Mouse (Mus musculus) liver, embryonic 14.5 days (tissue): ENCODE results near the gene Usp13. TPM values are rescaled to one million over a fixed set of nuclear protein-coding genes. Genes with fewer than 3 reads are reported as not detected.
A peak's percentile ranks its signal among the peaks of the same experiment; 100 is the strongest.

Experiments
- ATAC-seq: fragments of 200-750 bp; cut with Nextera tagmentation; 2 replicates; pipeline ENCODE4 v1.8.0; 2017; ENCODE audit warnings: moderate number of reproducible peaks, mild to moderate bottlenecking, moderate library complexity; ENCODE audit not compliant: insufficient read depth
- DNase-seq, 3 experiments: peaks; one replicate each; pipeline ENCODE4 v3.0.0-alpha.2; 2012 to 2013; ENCODE audit warnings: low read depth in 3 of 3, low spot score in 3 of 3
- H3K27ac ChIP-seq: fragments of 300-500 bp; sonication (generic); 2 replicates; pipeline ENCODE4 v1.5.1; 2014; ENCODE audit warnings: moderate library complexity, mild to moderate bottlenecking, control low read depth, inconsistent platforms
- H3K27me3 ChIP-seq: fragments of 300-500 bp; sonication (generic); 2 replicates; pipeline ENCODE4 v1.6.1; 2014; ENCODE audit warnings: mild to moderate bottlenecking, low read length, moderate library complexity; ENCODE audit not compliant: control insufficient read depth, insufficient read depth
- H3K36me3 ChIP-seq: fragments of 300-500 bp; sonication (generic); replicated peaks from 2 replicates; pipeline ENCODE4 v1.6.1; 2014; ENCODE audit warnings: low read depth; ENCODE audit not compliant: control insufficient read depth, insufficient read depth
- H3K4me1 ChIP-seq, 2 experiments: fragments of 200-500 bp in 1 of 2; fragments of 300-500 bp in 1 of 2; sonication (generic) in 1 of 2; replicated peaks; 2 replicates each; pipeline ENCODE4 v1.6.1; 2012 to 2014; ENCODE audit warnings: antibody characterized with exemption in 1 of 2, inconsistent platforms in 1 of 2, low read length in 1 of 2; ENCODE audit not compliant: control insufficient read depth in 2 of 2, insufficient read depth in 2 of 2
- H3K4me2 ChIP-seq: fragments of 300-500 bp; sonication (generic); 2 replicates; pipeline ENCODE4 v1.6.1; 2014; ENCODE audit warnings: low read depth, mild to moderate bottlenecking, control low read depth, moderate library complexity
- H3K4me3 ChIP-seq, 2 experiments: fragments of 200-500 bp in 1 of 2; fragments of 300-500 bp in 1 of 2; sonication (generic) in 1 of 2; 2 replicates each; pipeline ENCODE4 v1.5.1; 2012 to 2014; ENCODE audit warnings: low read depth in 2 of 2, low read length in 2 of 2, mild to moderate bottlenecking in 2 of 2, control low read depth in 1 of 2, inconsistent platforms in 1 of 2, moderate library complexity in 1 of 2; ENCODE audit not compliant: insufficient read depth in 1 of 2
- H3K9ac ChIP-seq: fragments of 300-500 bp; sonication (generic); replicated peaks from 2 replicates; pipeline ENCODE4 v1.6.1; 2014; ENCODE audit warnings: mild to moderate bottlenecking, control low read depth, moderate library complexity
- H3K9me3 ChIP-seq: fragments of 300-500 bp; sonication (generic); 2 replicates; pipeline ENCODE4 v1.6.1; 2016; ENCODE audit warnings: low read length, mixed read lengths; ENCODE audit not compliant: control insufficient read depth
- CTCF ChIP-seq: IDR thresholded peaks from 2 replicates; pipeline ENCODE4 v1.5.1; 2016; ENCODE audit warnings: antibody characterized with exemption, low read depth, control low read depth
- EP300 ChIP-seq: IDR thresholded peaks from 2 replicates; pipeline ENCODE4 v1.6.1; 2016; ENCODE audit warnings: antibody characterized with exemption, low read depth
- WGBS: fragments of 180-500 bp; shearing (Covaris S2); extraction: QIAGEN DNeasy Blood & Tissue Kit; methylation state at CpG from one replicate; pipeline ENCODE4 v1.1.7; 2014; ENCODE audit not compliant: insufficient replicate concordance; 5-methylcytosine and 5-hydroxymethylcytosine counted together
- polyA plus RNA-seq, 2 experiments: library from polyadenylated mRNA; depleted of rRNA in 1 of 2; stranded (reverse) in 1 of 2; unstranded in 1 of 2; fragments of >200 nt; fragmentation: Nextera tagmentation in 1 of 2; extraction: Ambion mirVana in 1 of 2; gene quantifications; 2 replicates each; pipeline versions ENCODE4 v1.2.1 to v1.2.3; 2012 to 2014

The Usp13 gene
- polyA plus RNA-seq, 2 experiments, result 0.09 to 0.18 TPM

GRCm38 (mm10) chr3:32903462-32903861 lies 86.1 kb downstream of the Usp13 start:
- Histone ChIP-seq H3K4me3 (no peak overlapping the region), H3K36me3 (no peaks in the 10 kb centered on the region), H3K9me3 (no peaks in the 10 kb centered on the region), H3K9ac (no peak overlapping the region), H3K27me3 (no peaks in the 10 kb centered on the region), H3K27ac (no peak overlapping the region), H3K4me1 (no peaks in the 10 kb centered on the region), H3K4me2 (no peak overlapping the region)
- no peak for DNase-seq
- WGBS, result 49% methylated on average over 4 of the region's 4 CpGs
- ATAC-seq, result no peak
- no peak for TF ChIP-seq CTCF
- no peak for TF ChIP-seq EP300

- no peak overlapping the region for H3K4me3 ChIP-seq
- 77% methylated on average over 1 of the region's 1 CpGs for WGBS
- H3K4me1 ChIP-seq, result no peaks in the 10 kb centered on the region
- H3K36me3 ChIP-seq, result no peaks in the 10 kb centered on the region
- no peak for DNase-seq
- ATAC-seq, result no peak
- no peak overlapping the region for H3K27ac ChIP-seq
- no peak overlapping the region for H3K9ac ChIP-seq
- TF ChIP-seq CTCF (no peak), EP300 (no peak)
- H3K4me2 ChIP-seq, result no peak overlapping the region
- no peaks in the 10 kb centered on the region for H3K9me3 ChIP-seq
- H3K27me3 ChIP-seq, result no peaks in the 10 kb centered on the region
These were observed 87.3 kb downstream of the Usp13 start for GRCm38 (mm10) chr3:32904599-32904998.

GRCm38 (mm10) chr3:32905850-32906779 lies 88.8 kb downstream of the Usp13 start:
- no peak for DNase-seq
- ATAC-seq, result no peak
- WGBS, result 64% methylated on average over 8 of the region's 8 CpGs

DNA sequence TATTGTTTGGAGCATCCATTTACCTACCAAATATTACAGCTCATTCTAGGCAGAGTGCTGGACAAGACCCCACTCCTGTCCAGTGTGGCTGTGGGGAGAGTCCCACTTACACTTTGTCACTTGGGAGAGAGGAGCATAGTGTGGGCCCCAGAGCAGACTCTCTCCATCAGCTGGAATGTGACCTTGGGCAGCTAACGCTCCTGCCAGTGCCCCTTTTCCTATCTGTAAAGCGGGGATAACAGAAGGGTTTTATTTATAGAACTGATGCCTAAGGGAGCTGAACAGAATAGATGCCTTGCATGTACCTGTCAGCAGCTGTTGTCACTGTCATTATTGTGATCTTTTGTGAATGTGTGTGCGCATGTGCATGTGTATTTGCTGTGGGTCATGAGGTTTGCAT lies 91.1 kb downstream of the Usp13 start:
- DNase-seq (no peak), ATAC-seq (no peak)
- H3K9me3 ChIP-seq, result no peaks in the 10 kb centered on the region
- H3K9ac ChIP-seq, result no peak overlapping the region
- H3K27me3 ChIP-seq, result no peaks in the 10 kb centered on the region
- H3K4me1 ChIP-seq, result no peaks in the 10 kb centered on the region
- TF ChIP-seq EP300, result no peak
- no peak for TF ChIP-seq CTCF
- 57% methylated on average over 3 of the region's 3 CpGs for WGBS
- H3K4me3 ChIP-seq, result no peak overlapping the region
- H3K27ac ChIP-seq, result no peak overlapping the region
- H3K36me3 ChIP-seq, result no peaks in the 10 kb centered on the region
- H3K4me2 ChIP-seq, result no peak overlapping the region

More at GRCm38 (mm10) chr3:32905850-32906779, 88.8 kb downstream of the Usp13 start:
- no peak overlapping the region for H3K4me2 ChIP-seq
- no peaks in the 10 kb centered on the region for H3K4me1 ChIP-seq
- no peak overlapping the region for H3K4me3 ChIP-seq
- H3K27ac ChIP-seq, result no peak overlapping the region
- TF ChIP-seq EP300 (no peak), CTCF (no peak)
- no peaks in the 10 kb centered on the region for H3K27me3 ChIP-seq
- H3K36me3 ChIP-seq, result no peaks in the 10 kb centered on the region
- no peak overlapping the region for H3K9ac ChIP-seq
- no peaks in the 10 kb centered on the region for H3K9me3 ChIP-seq

- no peak for ATAC-seq
These were observed 92.8 kb downstream of the Usp13 start for GRCm38 (mm10) chr3:32910071-32910551.

More at GRCm38 (mm10) chr3:32910071-32910551, 92.8 kb downstream of the Usp13 start:
- DNase-seq, result no peak
- TF ChIP-seq CTCF (peak; percentile 10; the same call in 1 of the 2 replicates), EP300 (no peak)
- Histone ChIP-seq H3K4me3 (no peak overlapping the region), H3K9me3 (no peaks in the 10 kb centered on the region), H3K4me2 (no peak overlapping the region), H3K4me1 (no peaks in the 10 kb centered on the region), H3K36me3 (no peaks in the 10 kb centered on the region), H3K9ac (no peak overlapping the region), H3K27ac (no peak overlapping the region), H3K27me3 (no peaks in the 10 kb centered on the region)
- WGBS, result 51% methylated on average over 7 of the region's 7 CpGs
